Mouse (Mus musculus) forebrain, embryonic 16.5 days (tissue): ENCODE results near the gene Padi2. TPM values are rescaled to one million over a fixed set of nuclear protein-coding genes. Genes with fewer than 3 reads are reported as not detected.

Experiments used
- ATAC-seq: fragments of 200-750 bp; cut with Nextera tagmentation; 2 replicates; pipeline ENCODE4 v1.8.0; 2017; ENCODE audit warnings: mild to moderate bottlenecking, moderate library complexity
- H3K27ac ChIP-seq: fragments of 300-500 bp; sonication (generic); 2 replicates; pipeline ENCODE4 v1.5.1; 2014; ENCODE audit warnings: low read length, control low read depth
- H3K27me3 ChIP-seq: fragments of 300-500 bp; sonication (generic); replicated peaks from 2 replicates; pipeline ENCODE4 v1.6.1; 2014; ENCODE audit warnings: low read length; ENCODE audit not compliant: control insufficient read depth, insufficient read depth
- H3K36me3 ChIP-seq: fragments of 300-500 bp; sonication (generic); 2 replicates; pipeline ENCODE4 v1.6.1; 2014; ENCODE audit not compliant: control insufficient read depth, insufficient read depth
- H3K4me1 ChIP-seq: fragments of 300-500 bp; sonication (generic); replicated peaks from 2 replicates; pipeline ENCODE4 v1.6.1; 2014; ENCODE audit warnings: low read length; ENCODE audit not compliant: control insufficient read depth, insufficient read depth
- H3K4me2 ChIP-seq: fragments of 300-500 bp; sonication (generic); 2 replicates; pipeline ENCODE4 v1.6.1; 2014; ENCODE audit warnings: mild to moderate bottlenecking, low read length, control low read depth
- H3K4me3 ChIP-seq: fragments of 300-500 bp; sonication (generic); replicated peaks from 2 replicates; pipeline ENCODE4 v1.5.1; 2014; ENCODE audit warnings: mild to moderate bottlenecking, low read length, control low read depth
- H3K9ac ChIP-seq: fragments of 300-500 bp; sonication (generic); replicated peaks from 2 replicates; pipeline ENCODE4 v1.6.1; 2014; ENCODE audit warnings: low read depth, low read length, control low read depth
- H3K9me3 ChIP-seq: fragments of 300-500 bp; sonication (generic); 2 replicates; pipeline ENCODE4 v1.6.1; 2016; ENCODE audit warnings: low read length; ENCODE audit not compliant: control insufficient read depth
- WGBS: fragments of 180-500 bp; shearing (Covaris S2); extraction: QIAGEN DNeasy Blood & Tissue Kit; methylation state at CpG from one replicate; pipeline ENCODE4 v1.1.7; 2014; 5-methylcytosine and 5-hydroxymethylcytosine counted together
- polyA plus RNA-seq: library from polyadenylated mRNA; unstranded; fragments of >200 nt; fragmentation: Nextera tagmentation; extraction: Ambion mirVana; gene quantifications from 2 replicates; pipeline ENCODE4 v1.2.1, GENCODE M21; 2015

Padi2 gene
- polyA plus RNA-seq, 1 experiment from 2014 or later, result 1.0 TPM

GRCm38 (mm10) chr4:140904776-140905425, 1.2 kb upstream of the Padi2 start:
- ATAC-seq, result no peak
- Histone ChIP-seq H3K27me3 (peaks cover 12% of the 10 kb centered on the region), H3K4me2 (no peak overlapping the region), H3K27ac (no peak overlapping the region), H3K4me3 (no peak overlapping the region), H3K4me1 (peaks cover 10% of the 10 kb centered on the region), H3K9me3 (no peaks in the 10 kb centered on the region), H3K36me3 (no peaks in the 10 kb centered on the region), H3K9ac (no peak overlapping the region)
- 63% methylated on average over 14 of the region's 14 CpGs for WGBS

DNA sequence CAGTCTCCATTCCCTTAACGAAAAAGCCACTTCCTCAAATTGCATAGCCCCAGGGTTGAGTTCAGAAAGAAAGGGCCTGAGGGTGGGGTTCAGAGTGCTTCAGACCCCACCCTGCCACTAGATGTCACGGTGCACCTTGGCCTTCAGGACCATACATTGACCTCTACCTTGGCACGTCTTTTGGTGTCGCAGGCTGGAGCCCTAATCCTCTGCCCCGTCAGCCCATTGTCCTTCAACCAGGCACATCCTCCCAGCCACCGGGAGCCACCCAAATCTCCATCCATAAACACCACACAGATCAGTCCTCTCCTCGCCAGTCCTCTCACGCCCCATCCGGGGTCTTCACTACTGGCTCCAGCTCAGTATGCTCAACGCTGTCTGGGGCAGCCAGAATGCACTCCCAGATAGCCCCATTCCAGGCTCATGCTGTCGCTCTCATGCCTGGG, 695 bp upstream of the Padi2 start:
- Histone ChIP-seq H3K27me3 (peaks cover 12% of the 10 kb centered on the region), H3K36me3 (no peaks in the 10 kb centered on the region), H3K27ac (no peak overlapping the region), H3K9ac (no peak overlapping the region; the same call in 1 of the 2 replicates), H3K9me3 (no peaks in the 10 kb centered on the region), H3K4me2 (peak overlapping the region; percentile 83), H3K4me3 (peak overlapping the region; percentile 44), H3K4me1 (peaks cover 10% of the 10 kb centered on the region)
- ATAC-seq, result peak; percentile 5; the same call in 1 of the 2 replicates
- WGBS, result 10% methylated on average over 11 of the region's 11 CpGs

- Histone ChIP-seq H3K9me3 (no peaks in the 10 kb centered on the region), H3K4me3 (no peak overlapping the region), H3K36me3 (no peaks in the 10 kb centered on the region), H3K4me1 (peaks cover 13% of the 10 kb centered on the region), H3K27ac (no peak overlapping the region), H3K4me2 (no peak overlapping the region), H3K9ac (no peak overlapping the region), H3K27me3 (peaks cover 12% of the 10 kb centered on the region)
- 49% methylated on average over 11 of the region's 11 CpGs for whole genome bisulfite sequencing
- no peak for ATAC-seq
Measured at GRCm38 (mm10) chr4:140906827-140907280, 710 bp downstream of the Padi2 start.

DNA sequence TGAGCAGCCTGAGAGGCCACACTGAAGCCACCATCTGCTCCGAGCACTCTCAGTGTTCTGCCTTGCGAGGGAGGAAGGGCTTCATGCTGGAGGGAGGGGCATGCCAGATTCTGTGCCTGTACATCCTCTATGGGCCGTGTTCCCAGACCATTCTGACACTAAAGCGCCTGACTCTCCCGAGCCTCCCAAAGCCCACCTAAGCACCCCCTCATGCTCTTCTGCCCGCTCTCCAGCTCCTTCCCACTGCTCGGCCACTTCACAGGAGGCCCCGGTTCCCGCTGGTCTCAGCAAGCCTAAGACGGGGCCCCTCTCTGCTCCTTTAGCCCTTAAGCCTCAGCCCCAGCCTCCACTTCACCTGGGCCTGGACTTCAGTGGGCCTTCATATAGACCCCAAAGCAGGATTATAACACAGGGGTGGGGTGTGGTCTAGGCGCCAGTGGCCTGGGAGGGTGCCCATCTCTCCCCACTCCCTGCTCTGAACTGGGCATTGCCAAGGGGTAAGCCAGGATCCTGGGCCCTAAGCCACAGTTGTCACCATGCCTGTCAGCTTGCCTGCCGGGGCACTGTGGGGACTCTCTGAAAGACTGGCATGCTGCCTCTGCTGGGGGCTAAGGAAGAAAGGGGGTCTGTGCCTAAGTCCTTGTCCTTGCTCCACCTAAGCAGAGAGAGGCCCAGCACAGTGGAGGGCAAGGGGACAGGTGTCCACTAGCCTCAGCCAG, 1.3 kb downstream of the Padi2 start:
- Histone ChIP-seq H3K9me3 (no peaks in the 10 kb centered on the region), H3K27ac (no peak overlapping the region), H3K36me3 (no peaks in the 10 kb centered on the region), H3K4me3 (no peak overlapping the region), H3K4me1 (peaks cover 13% of the 10 kb centered on the region), H3K27me3 (peaks cover 12% of the 10 kb centered on the region), H3K4me2 (no peak overlapping the region), H3K9ac (no peak overlapping the region)
- no peak for ATAC-seq
- 46% methylated on average over 12 of the region's 12 CpGs for WGBS

- Histone ChIP-seq H3K9ac (no peak overlapping the region), H3K4me1 (peaks cover 13% of the 10 kb centered on the region), H3K27ac (no peak overlapping the region), H3K36me3 (no peaks in the 10 kb centered on the region), H3K4me2 (no peak overlapping the region), H3K9me3 (no peaks in the 10 kb centered on the region), H3K27me3 (peaks cover 12% of the 10 kb centered on the region), H3K4me3 (no peak overlapping the region)
- ATAC-seq, result no peak
- WGBS, result 58% methylated on average over 5 of the region's 5 CpGs
Measured at GRCm38 (mm10) chr4:140908627-140909026, 2.5 kb downstream of the Padi2 start.

- no peaks in the 10 kb centered on the region for H3K36me3 ChIP-seq
- no peak overlapping the region for H3K9ac ChIP-seq
- no peak overlapping the region for H3K4me3 ChIP-seq
- ATAC-seq, result no peak
- no peak overlapping the region for H3K4me2 ChIP-seq
- H3K27ac ChIP-seq, result no peak overlapping the region
- no peaks in the 10 kb centered on the region for H3K9me3 ChIP-seq
- H3K27me3 ChIP-seq, result peaks cover 12% of the 10 kb centered on the region
- WGBS, result 72% methylated on average over 4 of the region's 4 CpGs
- H3K4me1 ChIP-seq, result peaks cover 13% of the 10 kb centered on the region
Measured at GRCm38 (mm10) chr4:140909536-140909935, 3.4 kb downstream of the Padi2 start.

DNA sequence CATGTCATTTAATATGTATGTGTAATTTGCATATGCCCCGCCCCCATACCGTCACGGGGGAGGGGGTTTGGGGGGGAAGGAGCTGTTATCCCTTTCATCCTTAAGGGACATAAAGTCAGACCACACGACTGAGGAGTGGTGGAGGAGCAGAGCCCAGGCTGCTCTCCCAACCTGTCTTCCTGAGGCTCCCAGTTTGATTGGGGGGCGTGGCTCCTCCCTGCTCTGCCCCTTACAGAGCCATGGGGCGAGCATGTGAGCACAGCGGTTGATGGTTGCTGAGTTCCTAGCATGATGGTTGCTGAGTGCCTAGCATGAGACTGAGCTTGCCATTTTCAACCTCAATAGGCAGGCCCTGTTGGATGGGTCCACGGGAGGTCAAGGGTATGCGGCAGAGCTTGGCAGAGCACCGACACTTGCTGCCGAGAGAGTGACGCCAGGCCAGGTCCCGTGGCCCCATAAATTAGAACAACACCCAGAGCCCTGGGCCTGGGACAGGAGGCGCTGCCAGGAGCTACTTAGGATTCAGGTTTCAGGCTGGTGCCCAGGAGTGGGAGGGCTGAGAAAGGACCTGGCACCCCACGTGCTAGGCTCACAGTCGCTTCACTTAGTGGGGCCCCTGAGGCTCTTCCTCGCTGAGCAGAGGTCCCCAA, 4.6 kb downstream of the Padi2 start:
- no peak overlapping the region for H3K9ac ChIP-seq
- H3K9me3 ChIP-seq, result no peaks in the 10 kb centered on the region
- 0 out of 2 replicates have a peak, but pooled peaks have one; percentile 9 for ATAC-seq
- 35% methylated on average over 17 of the region's 17 CpGs for WGBS
- no peaks in the 10 kb centered on the region for H3K36me3 ChIP-seq
- H3K27ac ChIP-seq, result no peak overlapping the region
- no peak overlapping the region for H3K4me2 ChIP-seq
- peaks cover 14% of the 10 kb centered on the region for H3K4me1 ChIP-seq
- no peak overlapping the region for H3K4me3 ChIP-seq
- H3K27me3 ChIP-seq, result peaks cover 4% of the 10 kb centered on the region

DNA sequence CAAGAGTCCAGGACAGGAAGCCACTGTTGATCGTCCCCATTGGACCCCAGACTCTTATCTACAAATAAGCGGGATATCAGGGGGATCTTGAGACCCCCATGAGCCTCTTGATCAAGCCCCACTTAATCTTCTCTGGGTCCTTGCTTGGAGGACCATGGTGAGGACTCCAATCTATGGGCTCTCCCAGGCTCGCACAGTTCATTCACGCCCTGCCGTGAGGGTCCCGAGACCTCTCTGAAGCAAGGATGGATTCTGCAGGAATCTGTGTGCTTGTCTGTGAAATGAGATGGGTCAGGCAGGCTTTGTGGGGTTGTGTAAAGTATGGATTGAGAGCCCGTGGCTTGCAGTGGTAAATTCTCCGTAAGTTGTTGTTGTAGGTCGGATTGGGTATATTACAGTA, 5.3 kb downstream of the Padi2 start:
- 91% methylated on average over 9 of the region's 9 CpGs for WGBS
- H3K27ac ChIP-seq, result no peak overlapping the region
- no peaks in the 10 kb centered on the region for H3K9me3 ChIP-seq
- no peak overlapping the region for H3K9ac ChIP-seq
- H3K4me3 ChIP-seq, result no peak overlapping the region
- no peaks in the 10 kb centered on the region for H3K36me3 ChIP-seq
- ATAC-seq, result no peak
- H3K4me1 ChIP-seq, result peaks cover 9% of the 10 kb centered on the region; the same call in 1 of the 2 replicates
- H3K27me3 ChIP-seq, result 0 out of 2 replicates have a peak, but pooled peaks cover 3% of the 10 kb centered on the region
- no peak overlapping the region for H3K4me2 ChIP-seq

DNA sequence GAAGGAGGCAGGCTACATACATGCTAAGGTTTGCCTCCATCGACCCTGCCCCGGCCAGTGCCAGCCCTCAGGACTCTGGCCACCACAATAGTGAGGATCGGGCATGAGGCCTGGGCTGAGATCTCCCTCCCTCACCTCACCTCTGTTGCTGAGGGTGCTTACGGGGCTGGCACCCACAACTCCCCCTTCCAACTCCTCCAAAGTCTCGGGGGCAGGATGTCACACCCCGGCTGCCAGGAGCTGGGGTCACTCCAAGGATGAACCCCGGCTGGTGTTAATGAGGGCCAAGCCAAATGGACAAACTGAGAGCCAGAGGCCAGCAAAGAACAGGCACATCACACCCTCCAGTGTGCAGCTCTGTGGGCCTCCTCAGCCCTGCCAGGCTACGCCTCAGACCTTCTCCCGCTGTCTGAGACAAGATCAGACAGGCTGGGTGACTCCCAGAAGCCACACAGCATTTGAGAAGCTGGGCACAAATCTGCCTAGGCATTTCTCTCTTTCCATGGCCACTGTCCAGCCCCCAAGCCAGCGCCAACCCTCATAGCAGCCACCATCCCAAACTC, 6.2 kb downstream of the Padi2 start:
- no peaks in the 10 kb centered on the region for H3K36me3 ChIP-seq
- H3K9me3 ChIP-seq, result no peaks in the 10 kb centered on the region
- H3K4me2 ChIP-seq, result no peak overlapping the region
- H3K27ac ChIP-seq, result no peak overlapping the region
- no peak for ATAC-seq
- peaks cover 7% of the 10 kb centered on the region; the same call in 1 of the 2 replicates for H3K4me1 ChIP-seq
- H3K4me3 ChIP-seq, result no peak overlapping the region
- WGBS, result 87% methylated on average over 10 of the region's 10 CpGs
- 0 out of 2 replicates have a peak, but pooled peaks cover 3% of the 10 kb centered on the region for H3K27me3 ChIP-seq
- H3K9ac ChIP-seq, result no peak overlapping the region
